Mouse (Mus musculus): ENCODE data around the gene Ntsr2. TPM values are rescaled to one million over a fixed set of nuclear protein-coding genes. Genes with fewer than 3 reads are reported as not detected.
"Not testable (repeated sequence)": the region's sequence is repeated elsewhere in the genome, so short reads cannot be mapped to it uniquely, and the experiment has no call there.

The Ntsr2 gene
- total and polyA plus RNA-seq, 2 experiments from 2014 or later: 0.38 to 0.79 TPM

GRCm38 (mm10) chr12:16694783-16695182, 41.6 kb downstream of the Ntsr2 start:
- Histone ChIP-seq H3K36me3 (replicated peaks; ENCODE audit: control insufficient read depth, insufficient read depth, low read length) (no peaks in the 10 kb centered on the region), H3K9me3 (replicated peaks; ENCODE audit: control insufficient read depth, low read length) (no peaks in the 10 kb centered on the region), H3K9ac (replicated peaks; ENCODE audit: low read depth, low read length) (no peak overlapping the region), H3K27me3 (ENCODE audit: control insufficient read depth, insufficient read depth, low read length) (no peaks in the 10 kb centered on the region), H3K4me2 (ENCODE audit: low read depth, low read length) (no peak overlapping the region), H3K27ac (ENCODE audit: low read depth) (no peak overlapping the region), H3K4me3 (ENCODE audit: low read depth, low read length) (no peak overlapping the region), H3K4me1 (ENCODE audit: control insufficient read depth, insufficient read depth) (no peaks in the 10 kb centered on the region)
- 62% methylated on average over 5 of the region's 5 CpGs for WGBS
- DNase-seq (ENCODE audit: low spot score): no peak
- no peak for ATAC-seq (ENCODE audit: insufficient read depth, low read depth)
- TF ChIP-seq CTCF (IDR thresholded peaks at IDR 0.05; ENCODE audit: low read depth): no peak
- no peak for TF ChIP-seq EP300 (IDR thresholded peaks at IDR 0.05; ENCODE audit: low read depth)

- 95% methylated on average over 7 of the region's 8 CpGs for WGBS
- not testable (repeated sequence) for DNase-seq (ENCODE audit: low spot score); H3K4me2 ChIP-seq (ENCODE audit: low read depth, low read length); H3K27ac ChIP-seq (ENCODE audit: low read depth); H3K4me1 ChIP-seq (ENCODE audit: control insufficient read depth, insufficient read depth); H3K9me3 ChIP-seq (replicated peaks; ENCODE audit: control insufficient read depth, low read length); H3K9ac ChIP-seq (replicated peaks; ENCODE audit: low read depth, low read length); H3K36me3 ChIP-seq (replicated peaks; ENCODE audit: control insufficient read depth, insufficient read depth, low read length); H3K4me3 ChIP-seq (ENCODE audit: low read depth, low read length); H3K27me3 ChIP-seq (ENCODE audit: control insufficient read depth, insufficient read depth, low read length); ATAC-seq (ENCODE audit: insufficient read depth, low read depth)
These were observed 42.1 kb downstream of the Ntsr2 start for GRCm38 (mm10) chr12:16695252-16695651.

DNA sequence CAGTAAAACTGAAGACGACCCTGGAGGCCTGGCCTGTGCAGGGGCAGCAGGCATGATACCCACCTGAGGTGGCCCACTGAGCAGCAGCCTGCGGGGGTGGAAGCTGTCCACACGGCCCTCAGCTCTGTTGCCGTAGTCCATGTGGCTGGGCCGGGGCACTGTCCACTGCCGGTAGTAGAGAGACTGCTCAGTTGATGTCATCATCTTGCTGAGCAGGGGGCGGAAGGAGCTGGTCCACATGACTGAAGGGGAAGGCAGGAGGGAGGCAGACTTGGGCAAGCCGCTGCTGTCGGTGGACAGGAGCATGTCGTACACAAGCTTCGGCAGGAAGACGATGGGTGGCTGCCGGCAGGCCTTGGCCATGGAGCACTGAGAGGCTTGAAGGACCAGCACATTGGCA, 43.0 kb downstream of the Ntsr2 start:
- H3K4me2 ChIP-seq (ENCODE audit: low read depth, low read length): no peak overlapping the region
- no peaks in the 10 kb centered on the region for H3K4me1 ChIP-seq (ENCODE audit: control insufficient read depth, insufficient read depth)
- no peaks in the 10 kb centered on the region for H3K9me3 ChIP-seq (replicated peaks; ENCODE audit: control insufficient read depth, low read length)
- H3K36me3 ChIP-seq (replicated peaks; ENCODE audit: control insufficient read depth, insufficient read depth, low read length): no peaks in the 10 kb centered on the region
- no peak overlapping the region for H3K4me3 ChIP-seq (ENCODE audit: low read depth, low read length)
- ATAC-seq (ENCODE audit: insufficient read depth, low read depth): no peak
- no peak overlapping the region for H3K27ac ChIP-seq (ENCODE audit: low read depth)
- no peak overlapping the region for H3K9ac ChIP-seq (replicated peaks; ENCODE audit: low read depth, low read length)
- TF ChIP-seq EP300 (IDR thresholded peaks at IDR 0.05; ENCODE audit: low read depth) (no peak), CTCF (IDR thresholded peaks at IDR 0.05; ENCODE audit: low read depth) (no peak)
- 75% methylated on average over 13 of the region's 13 CpGs for WGBS
- H3K27me3 ChIP-seq (ENCODE audit: control insufficient read depth, insufficient read depth, low read length): no peaks in the 10 kb centered on the region
- DNase-seq (ENCODE audit: low spot score): no peak

- TF ChIP-seq EP300 (IDR thresholded peaks at IDR 0.05; ENCODE audit: low read depth): no peak
- TF ChIP-seq CTCF (IDR thresholded peaks at IDR 0.05; ENCODE audit: low read depth): no peak
- WGBS: 83% methylated on average over 1 of the region's 1 CpGs
- no peaks in the 10 kb centered on the region for H3K4me1 ChIP-seq (ENCODE audit: control insufficient read depth, insufficient read depth)
- DNase-seq (ENCODE audit: low spot score) (no peak), ATAC-seq (ENCODE audit: insufficient read depth, low read depth) (no peak)
- no peak overlapping the region for H3K27ac ChIP-seq (ENCODE audit: low read depth)
- H3K36me3 ChIP-seq (replicated peaks; ENCODE audit: control insufficient read depth, insufficient read depth, low read length): no peaks in the 10 kb centered on the region
- H3K9ac ChIP-seq (replicated peaks; ENCODE audit: low read depth, low read length): no peak overlapping the region
- H3K4me2 ChIP-seq (ENCODE audit: low read depth, low read length): no peak overlapping the region
- H3K4me3 ChIP-seq (ENCODE audit: low read depth, low read length): no peak overlapping the region
- H3K27me3 ChIP-seq (ENCODE audit: control insufficient read depth, insufficient read depth, low read length): no peaks in the 10 kb centered on the region
- no peaks in the 10 kb centered on the region for H3K9me3 ChIP-seq (replicated peaks; ENCODE audit: control insufficient read depth, low read length)
These were observed 45.5 kb downstream of the Ntsr2 start for GRCm38 (mm10) chr12:16698691-16699090.

Other genes starting within 250 kb of the Ntsr2 start
- 16.9 and 24.8 TPM in 2 replicates for gene Lpin1, start 42.4 kb upstream of the Ntsr2 start, total RNA-seq (2014; rRNA removed; ENCODE audit: low replicate concordance)
- 10.6 and 11.1 TPM in 2 replicates for gene Lpin1, start 42.4 kb upstream of the Ntsr2 start, polyA plus RNA-seq (2015; fragmentation: Nextera tagmentation; extraction: Ambion mirVana)
- gene Greb1, start 147.5 kb downstream of the Ntsr2 start, total RNA-seq (2014; rRNA removed; ENCODE audit: low replicate concordance): 0.08 and 0.15 TPM in 2 replicates
- 0.11 and 0.12 TPM in 2 replicates for gene Greb1, start 147.5 kb downstream of the Ntsr2 start, polyA plus RNA-seq (2015; fragmentation: Nextera tagmentation; extraction: Ambion mirVana)
- gene E2f6, start 157.6 kb downstream of the Ntsr2 start, total RNA-seq (2014; rRNA removed; ENCODE audit: low replicate concordance): 32.2 and 50.4 TPM in 2 replicates
- 34.1 and 35.4 TPM in 2 replicates for gene E2f6, start 157.6 kb downstream of the Ntsr2 start, polyA plus RNA-seq (2015; fragmentation: Nextera tagmentation; extraction: Ambion mirVana)
- gene Rock2, start 241.5 kb downstream of the Ntsr2 start, total RNA-seq (2014; rRNA removed; ENCODE audit: low replicate concordance): 49.2 and 50.6 TPM in 2 replicates
- 22.8 and 24.6 TPM in 2 replicates for gene Rock2, start 241.5 kb downstream of the Ntsr2 start, polyA plus RNA-seq (2015; fragmentation: Nextera tagmentation; extraction: Ambion mirVana)

All from heart, postnatal 0 days (tissue).